Mouse (Mus musculus): ENCODE data around the gene Cdc42ep4. TPM values are rescaled to one million over a fixed set of nuclear protein-coding genes. Genes with fewer than 3 reads are reported as not detected.

Gene Cdc42ep4
- total RNA-seq (2023), result 4.0 TPM

DNA sequence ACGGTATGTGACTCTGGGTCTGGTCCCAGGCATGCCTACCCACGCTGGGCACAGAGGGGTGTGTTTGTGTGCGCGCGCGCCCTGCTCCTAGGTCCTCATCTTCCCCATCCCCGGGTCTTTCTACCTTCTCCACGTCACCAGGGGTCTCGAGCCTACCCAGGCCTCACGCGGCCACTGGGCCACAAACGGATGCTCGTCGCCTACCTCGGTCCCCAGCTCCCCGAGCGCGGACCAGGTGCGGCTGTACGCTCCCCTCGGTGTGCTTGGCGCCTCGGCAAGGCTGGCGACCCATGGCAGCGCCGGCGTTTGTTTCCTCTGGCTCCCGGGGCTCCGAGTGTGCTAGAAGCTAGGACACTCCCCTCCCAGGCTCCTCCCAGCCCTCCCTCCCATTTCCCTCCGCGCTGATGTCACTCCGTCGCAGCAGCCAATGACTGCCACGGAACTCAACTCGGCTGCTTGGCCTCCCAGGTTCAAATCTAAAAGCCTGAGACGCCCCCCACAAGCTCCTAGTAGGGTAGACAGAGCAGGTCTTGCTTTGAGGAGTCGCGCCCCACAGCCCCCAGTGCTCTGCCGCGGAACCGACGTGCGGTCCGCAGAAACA is at the start of gene Cdc42ep4:
Cdc42ep4 (minus strand) TSS at position 398 of the 601 bp plus-strand sequence.

GRCm38 (mm10) chr11:113709731-113710256 is 41.9 kb downstream of the Cdc42ep4 start, which contains the start of gene Cpsf4l:
Gene Cpsf4l, minus strand, starts transcription at chr11:113710017.

GRCm38 (mm10) chr11:113683957-113684706 is 67.5 kb downstream of the Cdc42ep4 start, which contains the start of the genes Fam104a and D11Wsu47e:
Gene Fam104a, minus strand, starts transcription at chr11:113684155.
Gene D11Wsu47e, plus strand, starts transcription at chr11:113684412.

Other genes starting within 250 kb of the Cdc42ep4 start
- not detected for gene Sstr2, start 132.5 kb downstream of the Cdc42ep4 start, total RNA-seq (2023)
- gene Cog1, start 102.7 kb downstream of the Cdc42ep4 start, total RNA-seq (2023), result 39.6 TPM
- gene Slc39a11, start 101.8 kb downstream of the Cdc42ep4 start, total RNA-seq (2023), result 14.5 TPM
- 25.2 TPM for gene Fam104a, start 67.7 kb downstream of the Cdc42ep4 start, total RNA-seq (2023)
- 9.8 TPM for gene D11Wsu47e, start 67.5 kb downstream of the Cdc42ep4 start, total RNA-seq (2023)
- not detected for gene Cpsf4l, start 41.9 kb downstream of the Cdc42ep4 start, total RNA-seq (2023)

All from CD4-positive naive resting alpha-beta T cell, adult 57 days (primary cell).